Mouse (Mus musculus): ENCODE data around the gene Mtmr2. TPM values are rescaled to one million over a fixed set of nuclear protein-coding genes. Genes with fewer than 3 reads are reported as not detected.
"Not testable (repeated sequence)": the region's sequence is repeated elsewhere in the genome, so short reads cannot be mapped to it uniquely, and the experiment has no call there.

Gene Mtmr2
- polyA plus RNA-seq (2014; fragmentation: Nextera tagmentation; extraction: Ambion mirVana): 79.1 and 79.3 TPM in 2 replicates

- Histone ChIP-seq H3K36me3 (ENCODE audit: control insufficient read depth, insufficient read depth, low read length) (no peaks in the 10 kb centered on the region), H3K27me3 (ENCODE audit: control insufficient read depth, insufficient read depth, low read length) (no peaks in the 10 kb centered on the region), H3K9me3 (ENCODE audit: control insufficient read depth, low read length) (no peaks in the 10 kb centered on the region), H3K4me2 (replicated peaks; ENCODE audit: low read depth, low read length) (peak within 1 kb of the TSS; percentile 73), H3K4me1 (replicated peaks; ENCODE audit: control insufficient read depth, insufficient read depth, low read length) (no peaks in the 10 kb centered on the region), H3K4me3 (ENCODE audit: low read depth, low read length) (peak within 1 kb of the TSS; percentile 98), H3K27ac (ENCODE audit: low read depth, low read length) (peak within 1 kb of the TSS; percentile 87), H3K9ac (ENCODE audit: low read depth, low read length) (peak within 1 kb of the TSS; percentile 99)
- ATAC-seq (ENCODE audit: low FRiP score): 0 out of 2 replicates have a peak, but pooled peaks have one; percentile 10
- 53% methylated on average over 2 of the region's 2 CpGs for WGBS
- peak; percentile 12 for DNase-seq (ENCODE audit: low spot score)
These were observed at the start of gene Mtmr2 for GRCm38 (mm10) chr9:13748404-13748797. Gene Mtmr2 (plus strand): TSS chr9:13748410.

DNA sequence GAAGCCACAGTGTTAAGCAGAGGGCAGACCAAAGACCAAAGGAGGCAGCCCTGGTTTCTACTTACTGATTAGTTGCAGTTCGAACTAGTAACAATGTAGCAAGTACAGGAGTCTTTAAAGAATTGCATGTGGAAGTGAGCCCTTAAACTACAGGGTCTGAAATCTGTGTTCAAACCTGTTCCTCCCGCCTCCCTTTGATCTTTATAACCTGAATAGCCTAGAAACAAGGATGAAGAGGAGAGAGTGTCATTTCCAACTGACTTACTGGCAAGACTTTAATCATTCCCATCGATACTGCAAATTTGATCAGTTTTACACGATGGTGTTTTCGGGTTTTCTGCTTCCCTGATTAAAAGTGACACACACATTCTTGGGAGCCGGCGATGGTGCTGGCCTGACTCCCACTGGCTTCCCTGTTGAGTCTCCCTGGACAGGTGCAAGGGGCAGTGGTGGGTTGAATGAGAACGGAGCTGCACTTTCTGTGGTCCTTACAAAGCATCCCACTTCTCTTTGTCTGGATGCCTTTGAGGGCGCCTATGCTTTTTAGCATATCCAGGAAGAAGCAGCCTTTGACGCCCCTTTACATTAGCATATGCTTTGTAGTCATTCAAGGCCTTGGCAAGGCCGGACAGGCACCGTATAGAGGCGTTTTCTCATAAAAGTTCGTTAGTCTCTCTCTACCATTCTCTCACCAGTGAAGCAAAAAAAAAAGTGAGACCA is 49.0 kb upstream of the Mtmr2 start:
- H3K27ac ChIP-seq (ENCODE audit: low read depth, low read length): peak overlapping the region; percentile 65
- H3K27me3 ChIP-seq (ENCODE audit: control insufficient read depth, insufficient read depth, low read length): no peaks in the 10 kb centered on the region
- no peaks in the 10 kb centered on the region for H3K9me3 ChIP-seq (ENCODE audit: control insufficient read depth, low read length)
- H3K9ac ChIP-seq (ENCODE audit: low read depth, low read length): 0 out of 2 replicates have a peak overlapping the region, but pooled peaks have one; percentile 7
- 0 out of 2 replicates have a peak, but pooled peaks cover 3% of the 10 kb centered on the region for H3K4me1 ChIP-seq (replicated peaks; ENCODE audit: control insufficient read depth, insufficient read depth, low read length)
- DNase-seq (ENCODE audit: low spot score) (peak; percentile 64), ATAC-seq (ENCODE audit: low FRiP score) (peak; percentile 87)
- WGBS: 22% methylated on average over 14 of the region's 14 CpGs
- H3K4me3 ChIP-seq (ENCODE audit: low read depth, low read length): no peak overlapping the region
- no peak overlapping the region for H3K4me2 ChIP-seq (replicated peaks; ENCODE audit: low read depth, low read length)
- H3K36me3 ChIP-seq (ENCODE audit: control insufficient read depth, insufficient read depth, low read length): no peaks in the 10 kb centered on the region

- no peak overlapping the region for H3K4me2 ChIP-seq (replicated peaks; ENCODE audit: low read depth, low read length)
- H3K9ac ChIP-seq (ENCODE audit: low read depth, low read length): 0 out of 2 replicates have a peak overlapping the region, but pooled peaks have one; percentile 7
- H3K4me1 ChIP-seq (replicated peaks; ENCODE audit: control insufficient read depth, insufficient read depth, low read length): 0 out of 2 replicates have a peak, but pooled peaks cover 3% of the 10 kb centered on the region
- DNase-seq (ENCODE audit: low spot score) (no peak), ATAC-seq (ENCODE audit: low FRiP score) (peak; percentile 49; the same call in 1 of the 2 replicates)
- H3K27ac ChIP-seq (ENCODE audit: low read depth, low read length): peak overlapping the region; percentile 65
- WGBS: 32% methylated on average over 5 of the region's 5 CpGs
- H3K36me3 ChIP-seq (ENCODE audit: control insufficient read depth, insufficient read depth, low read length): no peaks in the 10 kb centered on the region
- no peaks in the 10 kb centered on the region for H3K9me3 ChIP-seq (ENCODE audit: control insufficient read depth, low read length)
- H3K4me3 ChIP-seq (ENCODE audit: low read depth, low read length): no peak overlapping the region
- H3K27me3 ChIP-seq (ENCODE audit: control insufficient read depth, insufficient read depth, low read length): no peaks in the 10 kb centered on the region
These were observed 48.5 kb upstream of the Mtmr2 start for GRCm38 (mm10) chr9:13699781-13700116.

- H3K4me2 ChIP-seq (replicated peaks; ENCODE audit: low read depth, low read length): no peak overlapping the region
- no peaks in the 10 kb centered on the region for H3K36me3 ChIP-seq (ENCODE audit: control insufficient read depth, insufficient read depth, low read length)
- H3K4me1 ChIP-seq (replicated peaks; ENCODE audit: control insufficient read depth, insufficient read depth, low read length): 0 out of 2 replicates have a peak, but pooled peaks cover 3% of the 10 kb centered on the region
- H3K27ac ChIP-seq (ENCODE audit: low read depth, low read length): no peak overlapping the region
- H3K4me3 ChIP-seq (ENCODE audit: low read depth, low read length): no peak overlapping the region
- no peaks in the 10 kb centered on the region for H3K27me3 ChIP-seq (ENCODE audit: control insufficient read depth, insufficient read depth, low read length)
- DNase-seq (ENCODE audit: low spot score) (no peak), ATAC-seq (ENCODE audit: low FRiP score) (no peak)
- no peaks in the 10 kb centered on the region for H3K9me3 ChIP-seq (ENCODE audit: control insufficient read depth, low read length)
- WGBS: 95% methylated on average over 12 of the region's 12 CpGs
- H3K9ac ChIP-seq (ENCODE audit: low read depth, low read length): no peak overlapping the region
These were observed 46.4 kb upstream of the Mtmr2 start for GRCm38 (mm10) chr9:13701773-13702172.

DNA sequence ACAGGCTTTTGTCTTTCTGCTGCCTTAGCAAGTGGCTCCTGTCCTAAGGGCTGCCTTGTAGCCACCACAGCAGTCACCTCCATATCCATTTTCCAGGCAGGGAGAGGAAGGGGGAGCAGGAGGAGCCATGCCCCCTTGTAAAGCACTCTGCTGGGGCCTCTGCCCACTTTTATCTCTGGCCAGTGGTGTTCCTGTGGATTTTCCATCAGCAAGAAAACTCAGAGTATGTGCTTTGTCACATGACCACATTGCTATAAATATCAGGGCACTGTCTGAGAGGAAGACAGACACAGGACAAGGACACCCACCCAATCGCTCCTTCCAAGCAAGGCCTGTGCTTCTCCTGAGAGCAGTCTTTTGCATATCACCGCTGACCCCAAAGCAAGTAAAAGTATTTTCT is 45.1 kb upstream of the Mtmr2 start:
- no peak for DNase-seq (ENCODE audit: low spot score)
- Histone ChIP-seq H3K36me3 (ENCODE audit: control insufficient read depth, insufficient read depth, low read length) (no peaks in the 10 kb centered on the region), H3K9me3 (ENCODE audit: control insufficient read depth, low read length) (no peaks in the 10 kb centered on the region), H3K4me2 (replicated peaks; ENCODE audit: low read depth, low read length) (no peak overlapping the region), H3K4me3 (ENCODE audit: low read depth, low read length) (no peak overlapping the region), H3K9ac (ENCODE audit: low read depth, low read length) (no peak overlapping the region), H3K4me1 (replicated peaks; ENCODE audit: control insufficient read depth, insufficient read depth, low read length) (no peaks in the 10 kb centered on the region), H3K27ac (ENCODE audit: low read depth, low read length) (no peak overlapping the region), H3K27me3 (ENCODE audit: control insufficient read depth, insufficient read depth, low read length) (no peaks in the 10 kb centered on the region)
- 93% methylated on average over 2 of the region's 2 CpGs for WGBS
- ATAC-seq (ENCODE audit: low FRiP score): no peak

DNA sequence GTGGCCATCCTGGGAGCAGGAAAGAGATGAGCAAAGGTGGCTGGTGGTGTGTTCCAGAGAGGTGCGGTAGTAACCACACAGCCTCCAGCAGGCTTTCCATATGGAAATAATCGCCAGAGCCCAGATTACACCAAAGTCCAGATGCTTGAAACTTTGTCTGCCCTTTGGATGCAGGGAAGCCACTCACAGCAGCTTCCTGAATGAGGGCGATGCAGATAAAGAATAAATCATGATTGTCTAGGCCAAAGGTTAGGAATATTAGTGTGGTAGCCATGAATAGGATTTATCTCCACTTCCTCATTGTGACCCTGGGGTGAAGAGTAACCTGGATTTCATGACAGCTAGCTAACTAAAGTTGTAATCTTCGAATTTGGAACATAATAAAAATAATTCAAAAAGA is 43.3 kb upstream of the Mtmr2 start:
- 85% methylated on average over 4 of the region's 4 CpGs for WGBS
- ATAC-seq (ENCODE audit: low FRiP score) (no peak), DNase-seq (ENCODE audit: low spot score) (no peak)
- Histone ChIP-seq H3K27me3 (ENCODE audit: control insufficient read depth, insufficient read depth, low read length) (no peaks in the 10 kb centered on the region), H3K36me3 (ENCODE audit: control insufficient read depth, insufficient read depth, low read length) (no peaks in the 10 kb centered on the region), H3K4me1 (replicated peaks; ENCODE audit: control insufficient read depth, insufficient read depth, low read length) (no peaks in the 10 kb centered on the region), H3K9me3 (ENCODE audit: control insufficient read depth, low read length) (no peaks in the 10 kb centered on the region), H3K9ac (ENCODE audit: low read depth, low read length) (no peak overlapping the region), H3K4me3 (ENCODE audit: low read depth, low read length) (no peak overlapping the region), H3K27ac (ENCODE audit: low read depth, low read length) (no peak overlapping the region), H3K4me2 (replicated peaks; ENCODE audit: low read depth, low read length) (no peak overlapping the region)

DNA sequence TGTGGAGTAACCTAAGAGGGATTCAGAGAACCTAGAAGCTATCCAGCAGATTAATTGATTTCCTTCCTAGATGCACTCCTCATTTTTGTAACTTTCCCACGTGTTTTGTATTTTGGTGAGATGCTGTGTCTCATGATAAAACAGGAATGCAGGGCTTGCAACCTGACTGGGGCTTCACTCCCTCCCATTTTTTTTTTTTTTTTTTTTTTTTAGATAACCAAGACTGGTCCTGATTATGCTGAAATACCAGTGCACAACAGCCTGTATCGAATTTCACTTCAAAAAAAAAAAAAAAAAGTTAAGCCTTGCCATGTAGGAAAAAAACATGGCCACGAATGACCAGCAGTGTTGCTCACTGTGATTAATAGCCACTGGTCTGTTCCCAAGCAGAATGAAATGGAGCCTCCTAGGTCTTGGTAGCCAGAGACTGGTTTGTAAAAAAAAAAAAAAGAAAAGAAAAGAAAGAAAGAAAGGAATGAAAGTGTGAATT is 41.1 kb upstream of the Mtmr2 start:
- WGBS: 42% methylated on average over 3 of the region's 3 CpGs
- Histone ChIP-seq H3K4me1 (replicated peaks; ENCODE audit: control insufficient read depth, insufficient read depth, low read length) (no peaks in the 10 kb centered on the region), H3K27ac (ENCODE audit: low read depth, low read length) (no peak overlapping the region), H3K27me3 (ENCODE audit: control insufficient read depth, insufficient read depth, low read length) (no peaks in the 10 kb centered on the region), H3K36me3 (ENCODE audit: control insufficient read depth, insufficient read depth, low read length) (no peaks in the 10 kb centered on the region), H3K9me3 (ENCODE audit: control insufficient read depth, low read length) (no peaks in the 10 kb centered on the region), H3K4me3 (ENCODE audit: low read depth, low read length) (no peak overlapping the region), H3K9ac (ENCODE audit: low read depth, low read length) (no peak overlapping the region), H3K4me2 (replicated peaks; ENCODE audit: low read depth, low read length) (no peak overlapping the region)
- ATAC-seq (ENCODE audit: low FRiP score) (no peak), DNase-seq (ENCODE audit: low spot score) (no peak)

- no peak overlapping the region for H3K4me3 ChIP-seq (ENCODE audit: low read depth, low read length)
- no peak for DNase-seq (ENCODE audit: low spot score)
- no peaks in the 10 kb centered on the region for H3K36me3 ChIP-seq (ENCODE audit: control insufficient read depth, insufficient read depth, low read length)
- H3K4me1 ChIP-seq (replicated peaks; ENCODE audit: control insufficient read depth, insufficient read depth, low read length): no peaks in the 10 kb centered on the region
- no peak for ATAC-seq (ENCODE audit: low FRiP score)
- H3K9me3 ChIP-seq (ENCODE audit: control insufficient read depth, low read length): no peaks in the 10 kb centered on the region
- WGBS: 92% methylated on average over 5 of the region's 5 CpGs
- H3K4me2 ChIP-seq (replicated peaks; ENCODE audit: low read depth, low read length): no peak overlapping the region
- H3K27ac ChIP-seq (ENCODE audit: low read depth, low read length): no peak overlapping the region
- no peaks in the 10 kb centered on the region for H3K27me3 ChIP-seq (ENCODE audit: control insufficient read depth, insufficient read depth, low read length)
- H3K9ac ChIP-seq (ENCODE audit: low read depth, low read length): no peak overlapping the region
These were observed 38.8 kb upstream of the Mtmr2 start for GRCm38 (mm10) chr9:13709436-13709835.

GRCm38 (mm10) chr9:13715891-13716290 is 32.3 kb upstream of the Mtmr2 start:
- not testable (repeated sequence) for H3K4me3 ChIP-seq (ENCODE audit: low read depth, low read length); H3K27ac ChIP-seq (ENCODE audit: low read depth, low read length); H3K27me3 ChIP-seq (ENCODE audit: control insufficient read depth, insufficient read depth, low read length); H3K36me3 ChIP-seq (ENCODE audit: control insufficient read depth, insufficient read depth, low read length); H3K4me1 ChIP-seq (replicated peaks; ENCODE audit: control insufficient read depth, insufficient read depth, low read length); H3K9me3 ChIP-seq (ENCODE audit: control insufficient read depth, low read length); H3K4me2 ChIP-seq (replicated peaks; ENCODE audit: low read depth, low read length); H3K9ac ChIP-seq (ENCODE audit: low read depth, low read length); ATAC-seq (ENCODE audit: low FRiP score); DNase-seq (ENCODE audit: low spot score)
- 78% methylated on average over 2 of the region's 2 CpGs for WGBS
